Mouse (Mus musculus) kidney, adult 2 months (tissue): ENCODE measurements around the gene Rasl11b. TPM values are rescaled to one million over a fixed set of nuclear protein-coding genes. Genes with fewer than 3 reads are reported as not detected.
A peak's percentile ranks its signal among the peaks of the same experiment; 100 is the strongest.

Experiments
- DNase-seq: peaks from one replicate; pipeline ENCODE4 v3.0.0; 2021
- H3K27ac ChIP-seq: fragments of 200-500 bp; 2 replicates; pipeline ENCODE4 v1.5.1; 2012; ENCODE audit warnings: low read depth, low read length, control low read depth, inconsistent platforms; ENCODE audit not compliant: insufficient read depth
- H3K27me3 ChIP-seq: fragments of 200-500 bp; replicated peaks from 2 replicates; pipeline ENCODE4 v1.6.1; 2012; ENCODE audit warnings: mild to moderate bottlenecking, moderate library complexity, low read length, inconsistent platforms; ENCODE audit not compliant: control insufficient read depth, insufficient read depth
- H3K36me3 ChIP-seq: fragments of 200-500 bp; 2 replicates; pipeline ENCODE4 v1.6.1; 2012; ENCODE audit warnings: mild to moderate bottlenecking, moderate library complexity, low read length, inconsistent platforms; ENCODE audit not compliant: control insufficient read depth, insufficient read depth
- H3K4me1 ChIP-seq: fragments of 200-500 bp; 2 replicates; pipeline ENCODE4 v1.6.1; 2011; ENCODE audit warnings: low read length; ENCODE audit not compliant: control insufficient read depth, insufficient read depth
- H3K4me3 ChIP-seq: fragments of 200-500 bp; 2 replicates; pipeline ENCODE4 v1.5.1; 2011; ENCODE audit warnings: mild to moderate bottlenecking, low read depth, low read length, control low read depth; ENCODE audit not compliant: insufficient read depth
- CTCF ChIP-seq: fragments of 200-500 bp; conservative IDR thresholded peaks from 2 replicates; pipeline ENCODE4 v1.5.1; 2011; ENCODE audit warnings: low read depth, mild to moderate bottlenecking, control low read depth, low read length, moderate library complexity, mixed read lengths; ENCODE audit not compliant: insufficient read depth, insufficient read length
- POLR2A ChIP-seq: fragments of 200-500 bp; IDR thresholded peaks from one replicate; pipeline ENCODE4 v1.6.1; 2011; ENCODE audit warnings: low read depth, low read length, control low read depth
- WGBS: fragments of 180-500 bp; shearing (Covaris S2); methylation state at CpG from one replicate; pipeline ENCODE4 v1.1.7; 2018; 5-methylcytosine and 5-hydroxymethylcytosine counted together
- polyA plus RNA-seq: library from polyadenylated mRNA; depleted of rRNA; stranded (reverse); fragments of >200 nt; gene quantifications from 2 replicates; pipeline ENCODE4 v1.2.3, GENCODE M21; 2012

Rasl11b gene
- polyA plus RNA-seq, 1 experiment: 43.1 TPM

- no peak for DNase-seq
- Histone ChIP-seq H3K27me3 (no peaks in the 10 kb centered on the region), H3K36me3 (no peaks in the 10 kb centered on the region), H3K4me1 (peaks cover 3% of the 10 kb centered on the region; the same call in 1 of the 2 replicates), H3K4me3 (no peak overlapping the region), H3K27ac (no peak overlapping the region)
- TF ChIP-seq POLR2A (no peak), CTCF (no peak)
- 80% methylated on average over 4 of the region's 4 CpGs for WGBS
Measured at GRCm38 (mm10) chr5:74222626-74223025, 27.5 kb downstream of the Rasl11b start.

- WGBS: 80% methylated on average over 6 of the region's 6 CpGs
- peaks cover 7% of the 10 kb centered on the region; the same call in 1 of the 2 replicates for H3K4me1 ChIP-seq
- H3K4me3 ChIP-seq: no peak overlapping the region
- H3K27ac ChIP-seq: no peak overlapping the region
- no peaks in the 10 kb centered on the region for H3K27me3 ChIP-seq
- TF ChIP-seq POLR2A (no peak), CTCF (no peak)
- no peak for DNase-seq
- H3K36me3 ChIP-seq: no peaks in the 10 kb centered on the region
Measured at GRCm38 (mm10) chr5:74224480-74224879, 29.4 kb downstream of the Rasl11b start.

DNA sequence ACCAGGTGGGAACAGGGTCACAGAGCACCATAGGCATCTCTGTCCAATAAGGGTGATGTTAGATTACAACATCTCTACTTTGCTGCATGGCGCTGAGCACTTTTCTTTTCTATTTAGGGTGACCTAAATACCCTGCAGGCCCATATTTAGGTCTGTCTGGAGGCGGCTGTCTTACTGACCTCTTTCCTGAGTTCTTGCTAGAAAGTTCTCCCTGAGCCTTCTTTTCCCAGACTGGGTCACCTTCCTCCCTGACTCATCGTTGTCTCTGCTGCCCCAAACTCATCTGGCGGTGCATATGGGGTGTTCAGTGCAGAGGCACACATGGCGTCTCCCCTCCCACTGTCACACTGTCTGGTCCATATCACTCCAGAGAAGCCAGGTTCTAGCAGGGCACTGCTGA is 31.1 kb downstream of the Rasl11b start:
- Histone ChIP-seq H3K27me3 (no peaks in the 10 kb centered on the region), H3K4me3 (no peak overlapping the region), H3K27ac (no peak overlapping the region), H3K36me3 (no peaks in the 10 kb centered on the region), H3K4me1 (peaks cover 7% of the 10 kb centered on the region; the same call in 1 of the 2 replicates)
- 95% methylated on average over 5 of the region's 5 CpGs for WGBS
- no peak for DNase-seq
- no peak for TF ChIP-seq POLR2A
- no peak for TF ChIP-seq CTCF

DNA sequence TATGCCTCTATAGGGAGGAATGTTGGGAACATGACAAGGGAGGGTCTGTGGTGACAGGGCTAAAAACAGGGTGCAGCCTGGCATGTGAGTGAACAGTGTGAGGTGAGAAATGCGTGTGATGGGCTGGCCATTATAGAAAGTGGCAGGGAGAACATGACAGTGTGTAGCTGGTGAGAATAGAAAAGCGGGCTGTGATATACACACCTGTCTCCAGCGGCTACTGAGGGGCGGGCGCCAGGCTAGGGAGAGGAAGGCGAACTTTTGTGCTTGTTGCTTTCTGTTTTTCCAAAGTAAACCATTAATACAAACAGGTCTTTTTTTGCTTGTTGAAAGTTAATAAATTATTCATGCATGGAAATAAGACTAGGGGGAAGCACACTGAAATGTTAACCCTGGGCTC is 32.3 kb downstream of the Rasl11b start:
- 37% methylated on average over 6 of the region's 6 CpGs for WGBS
- TF ChIP-seq CTCF: no peak
- Histone ChIP-seq H3K27me3 (no peaks in the 10 kb centered on the region), H3K4me1 (peaks cover 7% of the 10 kb centered on the region; the same call in 1 of the 2 replicates), H3K4me3 (peak overlapping the region; percentile 24; the same call in 1 of the 2 replicates), H3K27ac (peak overlapping the region; percentile 79), H3K36me3 (no peaks in the 10 kb centered on the region)
- peak; percentile 54 for DNase-seq

- Histone ChIP-seq H3K27me3 (no peaks in the 10 kb centered on the region), H3K36me3 (no peaks in the 10 kb centered on the region), H3K4me3 (no peak overlapping the region), H3K4me1 (peaks cover 7% of the 10 kb centered on the region; the same call in 1 of the 2 replicates), H3K27ac (no peak overlapping the region)
- WGBS: 43% methylated on average over 1 of the region's 1 CpGs
- no peak for DNase-seq
- no peak for TF ChIP-seq CTCF
- no peak for TF ChIP-seq POLR2A
Measured at GRCm38 (mm10) chr5:74228938-74229337, 33.9 kb downstream of the Rasl11b start.

- DNase-seq: no peak
- 86% methylated on average over 11 of the region's 11 CpGs for WGBS
- no peak overlapping the region for H3K4me3 ChIP-seq
- TF ChIP-seq CTCF (no peak), POLR2A (no peak)
- no peaks in the 10 kb centered on the region for H3K36me3 ChIP-seq
- no peaks in the 10 kb centered on the region for H3K27me3 ChIP-seq
- H3K4me1 ChIP-seq: peaks cover 7% of the 10 kb centered on the region; the same call in 1 of the 2 replicates
- no peak overlapping the region for H3K27ac ChIP-seq
Measured at GRCm38 (mm10) chr5:74229775-74230413, 34.8 kb downstream of the Rasl11b start.

DNA sequence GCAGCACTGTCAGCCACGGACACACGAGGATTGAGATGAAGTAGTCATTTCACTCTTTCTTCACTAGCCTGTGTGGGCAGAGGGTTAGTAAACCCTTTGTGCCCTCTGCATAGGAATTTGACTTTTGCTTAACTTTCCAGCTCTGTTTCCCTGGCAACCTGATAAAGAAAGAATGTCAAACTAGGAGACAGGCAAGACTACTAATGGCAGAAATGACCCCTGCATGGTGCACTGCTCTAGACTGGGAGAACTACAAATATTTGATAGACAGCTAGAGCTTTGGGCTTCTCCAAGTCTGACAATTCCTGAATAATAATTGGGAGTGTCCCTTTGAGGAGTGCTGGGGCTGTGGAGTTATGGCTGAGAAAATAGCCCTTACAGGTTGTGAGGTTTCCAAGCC is 35.4 kb downstream of the Rasl11b start:
- H3K4me3 ChIP-seq: no peak overlapping the region
- no peaks in the 10 kb centered on the region for H3K36me3 ChIP-seq
- no peaks in the 10 kb centered on the region for H3K27me3 ChIP-seq
- H3K27ac ChIP-seq: no peak overlapping the region
- no peak for DNase-seq
- TF ChIP-seq CTCF (no peak), POLR2A (no peak)
- 64% methylated on average over 2 of the region's 2 CpGs for WGBS
- H3K4me1 ChIP-seq: peaks cover 7% of the 10 kb centered on the region; the same call in 1 of the 2 replicates
